Mouse (Mus musculus) liver, embryonic 16.5 days (tissue): ENCODE measurements around the gene Gnai3. TPM values are rescaled to one million over a fixed set of nuclear protein-coding genes. Genes with fewer than 3 reads are reported as not detected.
A peak's percentile ranks its signal among the peaks of the same experiment; 100 is the strongest.

Source experiments
- ATAC-seq: fragments of 200-750 bp; cut with Nextera tagmentation; 2 replicates; pipeline ENCODE4 v1.8.0; 2017; ENCODE audit warnings: low read depth, mild to moderate bottlenecking, moderate number of reproducible peaks, moderate library complexity
- H3K27ac ChIP-seq: fragments of 300-500 bp; sonication (generic); 2 replicates; pipeline ENCODE4 v1.5.1; 2014; ENCODE audit warnings: mild to moderate bottlenecking, low read length
- H3K27me3 ChIP-seq: fragments of 300-500 bp; sonication (generic); 2 replicates; pipeline ENCODE4 v1.6.1; 2014; ENCODE audit warnings: low read depth, low read length, mixed read lengths; ENCODE audit not compliant: control insufficient read depth, insufficient read depth
- H3K36me3 ChIP-seq: fragments of 300-500 bp; sonication (generic); 2 replicates; pipeline ENCODE4 v1.6.1; 2014; ENCODE audit warnings: mild to moderate bottlenecking; ENCODE audit not compliant: control insufficient read depth, insufficient read depth
- H3K4me1 ChIP-seq: fragments of 300-500 bp; sonication (generic); 2 replicates; pipeline ENCODE4 v1.6.1; 2014; ENCODE audit warnings: low read depth, low read length, mixed read lengths; ENCODE audit not compliant: control insufficient read depth
- H3K4me2 ChIP-seq: fragments of 300-500 bp; sonication (generic); 2 replicates; pipeline ENCODE4 v1.6.1; 2014; ENCODE audit warnings: low read depth, low read length, mixed read lengths
- H3K4me3 ChIP-seq: fragments of 300-500 bp; sonication (generic); 2 replicates; pipeline ENCODE4 v1.5.1; 2014; ENCODE audit warnings: low read depth, mild to moderate bottlenecking, low read length
- H3K9ac ChIP-seq: fragments of 300-500 bp; sonication (generic); 2 replicates; pipeline ENCODE4 v1.6.1; 2014; ENCODE audit warnings: low read depth, low read length
- H3K9me3 ChIP-seq: fragments of 300-500 bp; sonication (generic); replicated peaks from 2 replicates; pipeline ENCODE4 v1.6.1; 2016; ENCODE audit warnings: low read length; ENCODE audit not compliant: control insufficient read depth
- WGBS: fragments of 180-500 bp; shearing (Covaris S2); extraction: QIAGEN DNeasy Blood & Tissue Kit; methylation state at CpG from one replicate; pipeline ENCODE4 v1.1.7; 2014; ENCODE audit not compliant: insufficient replicate concordance; 5-methylcytosine and 5-hydroxymethylcytosine counted together
- polyA plus RNA-seq: library from polyadenylated mRNA; unstranded; fragments of >200 nt; fragmentation: Nextera tagmentation; extraction: Ambion mirVana; gene quantifications from 2 replicates; pipeline ENCODE4 v1.2.1, GENCODE M21; 2015

Gnai3 gene
- polyA plus RNA-seq, 1 experiment from 2014 or later = 69.9 TPM

- no peak for ATAC-seq
- Histone ChIP-seq H3K27ac (no peak overlapping the region), H3K4me1 (peaks cover 18% of the 10 kb centered on the region), H3K36me3 (peaks cover 16% of the 10 kb centered on the region), H3K4me3 (no peak overlapping the region), H3K9me3 (no peaks in the 10 kb centered on the region), H3K4me2 (no peak overlapping the region), H3K27me3 (no peaks in the 10 kb centered on the region), H3K9ac (no peak overlapping the region)
- 68% methylated on average over 4 of the region's 4 CpGs for WGBS
These were observed 5.2 kb downstream of the Gnai3 start for GRCm38 (mm10) chr3:108140786-108141185.

DNA sequence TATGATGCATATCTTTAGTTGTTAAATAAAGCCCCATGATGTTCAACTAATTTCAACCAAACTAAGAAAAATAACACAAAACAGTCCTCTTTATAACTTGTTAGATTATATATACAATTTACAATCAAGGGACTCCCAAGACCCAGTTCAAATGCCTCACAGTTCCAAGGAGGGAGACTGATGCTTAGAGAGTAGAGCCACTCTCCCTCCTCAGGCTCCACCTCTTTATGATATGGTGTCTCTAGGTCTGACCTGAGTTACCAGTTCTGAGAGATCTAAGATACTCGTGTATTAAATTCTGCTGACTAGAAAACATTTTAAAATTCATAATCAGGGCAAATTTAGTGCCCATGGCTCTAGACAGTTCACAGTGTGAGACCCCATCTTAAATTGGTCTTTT, 6.8 kb downstream of the Gnai3 start:
- H3K4me1 ChIP-seq = peaks cover 16% of the 10 kb centered on the region

DNA sequence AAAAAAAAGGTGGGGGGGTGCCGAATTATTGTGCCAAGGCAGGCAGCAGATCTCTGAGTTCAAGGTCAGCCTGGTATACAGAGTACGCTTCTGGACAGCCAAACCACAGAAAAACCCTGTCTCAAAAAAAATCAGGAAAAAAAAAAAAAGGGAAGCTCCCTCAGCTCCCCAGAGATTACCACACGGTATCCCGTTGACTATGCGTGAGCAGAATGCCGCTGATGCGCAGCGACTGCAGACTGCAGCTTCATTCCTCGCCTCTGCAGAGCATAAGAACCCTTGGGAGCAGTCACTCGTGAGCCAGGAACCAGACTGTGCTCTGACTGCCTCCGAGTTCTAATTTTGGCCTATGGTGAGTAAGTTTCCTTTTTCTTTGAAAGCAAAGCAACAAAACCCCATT, 11.2 kb downstream of the Gnai3 start:
- ATAC-seq = no peak
- peaks cover 36% of the 10 kb centered on the region for H3K4me1 ChIP-seq
- H3K36me3 ChIP-seq = peaks cover 4% of the 10 kb centered on the region; the same call in 1 of the 2 replicates
- WGBS = 50% methylated on average over 11 of the region's 11 CpGs
- H3K9ac ChIP-seq = no peak overlapping the region
- no peaks in the 10 kb centered on the region for H3K9me3 ChIP-seq
- no peak overlapping the region for H3K27ac ChIP-seq
- H3K27me3 ChIP-seq = no peaks in the 10 kb centered on the region
- no peak overlapping the region for H3K4me2 ChIP-seq
- H3K4me3 ChIP-seq = no peak overlapping the region

More for the DNA sequence above, 6.8 kb downstream of the Gnai3 start:
- Histone ChIP-seq H3K4me3 (no peak overlapping the region), H3K9ac (no peak overlapping the region), H3K9me3 (no peaks in the 10 kb centered on the region), H3K27me3 (no peaks in the 10 kb centered on the region), H3K27ac (no peak overlapping the region), H3K4me2 (no peak overlapping the region), H3K36me3 (peaks cover 16% of the 10 kb centered on the region)
- no peak for ATAC-seq
- WGBS = 56% methylated on average over 1 of the region's 1 CpGs

GRCm38 (mm10) chr3:108132484-108132883, 13.5 kb downstream of the Gnai3 start:
- H3K36me3 ChIP-seq = 0 out of 2 replicates have a peak, but pooled peaks cover 3% of the 10 kb centered on the region
- no peak for ATAC-seq
- no peaks in the 10 kb centered on the region for H3K27me3 ChIP-seq
- H3K4me2 ChIP-seq = no peak overlapping the region
- H3K9me3 ChIP-seq = no peaks in the 10 kb centered on the region
- H3K27ac ChIP-seq = peak overlapping the region; percentile 69
- no peak overlapping the region; the same call in 1 of the 2 replicates for H3K9ac ChIP-seq
- peaks cover 56% of the 10 kb centered on the region for H3K4me1 ChIP-seq
- no peak overlapping the region for H3K4me3 ChIP-seq
- WGBS = 67% methylated on average over 1 of the region's 1 CpGs

DNA sequence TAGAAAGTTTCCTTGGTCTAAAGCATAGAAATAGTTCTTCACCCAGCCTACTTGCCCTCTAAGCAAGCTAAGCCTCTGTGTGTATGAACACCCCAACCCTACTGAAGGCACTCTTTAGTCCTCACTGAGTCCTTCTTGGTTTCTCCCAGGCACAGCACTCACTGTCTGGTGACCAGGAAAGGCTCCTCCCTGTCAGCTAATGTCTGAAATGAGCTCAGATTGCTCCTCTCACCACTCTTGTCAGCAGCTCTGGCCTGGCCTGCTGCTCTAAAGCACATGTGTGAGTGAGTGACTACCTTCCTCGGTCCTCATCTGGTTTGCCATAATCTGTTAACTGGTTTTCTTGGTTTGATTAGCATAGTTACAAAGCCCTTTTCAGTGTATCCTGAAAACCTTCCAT, 14.1 kb downstream of the Gnai3 start:
- Histone ChIP-seq H3K27ac (peak overlapping the region; percentile 69), H3K4me2 (no peak overlapping the region), H3K4me1 (peaks cover 58% of the 10 kb centered on the region), H3K9ac (no peak overlapping the region), H3K4me3 (no peak overlapping the region), H3K27me3 (no peaks in the 10 kb centered on the region), H3K36me3 (no peaks in the 10 kb centered on the region), H3K9me3 (no peaks in the 10 kb centered on the region)
- ATAC-seq = no peak
- 56% methylated on average over 1 of the region's 1 CpGs for WGBS

GRCm38 (mm10) chr3:108131216-108131615, 14.7 kb downstream of the Gnai3 start:
- peak; percentile 65 for ATAC-seq

GRCm38 (mm10) chr3:108129804-108130203, 16.1 kb downstream of the Gnai3 start:
- Histone ChIP-seq H3K4me1 (peaks cover 66% of the 10 kb centered on the region), H3K36me3 (no peaks in the 10 kb centered on the region), H3K4me2 (peak overlapping the region; percentile 37), H3K9me3 (no peaks in the 10 kb centered on the region), H3K9ac (0 out of 2 replicates have a peak overlapping the region, but pooled peaks have one; percentile 22), H3K27ac (peak overlapping the region; percentile 68), H3K27me3 (no peaks in the 10 kb centered on the region), H3K4me3 (no peak overlapping the region)
- WGBS = 23% methylated on average over 4 of the region's 4 CpGs
- ATAC-seq = peak; percentile 80

More at GRCm38 (mm10) chr3:108131216-108131615, 14.7 kb downstream of the Gnai3 start:
- Histone ChIP-seq H3K27ac (no peak overlapping the region; the same call in 1 of the 2 replicates), H3K9me3 (no peaks in the 10 kb centered on the region), H3K36me3 (no peaks in the 10 kb centered on the region), H3K27me3 (no peaks in the 10 kb centered on the region), H3K4me2 (peak overlapping the region; percentile 19; the same call in 1 of the 2 replicates), H3K9ac (no peak overlapping the region), H3K4me1 (peaks cover 62% of the 10 kb centered on the region), H3K4me3 (no peak overlapping the region)
- 76% methylated on average over 5 of the region's 5 CpGs for WGBS

DNA sequence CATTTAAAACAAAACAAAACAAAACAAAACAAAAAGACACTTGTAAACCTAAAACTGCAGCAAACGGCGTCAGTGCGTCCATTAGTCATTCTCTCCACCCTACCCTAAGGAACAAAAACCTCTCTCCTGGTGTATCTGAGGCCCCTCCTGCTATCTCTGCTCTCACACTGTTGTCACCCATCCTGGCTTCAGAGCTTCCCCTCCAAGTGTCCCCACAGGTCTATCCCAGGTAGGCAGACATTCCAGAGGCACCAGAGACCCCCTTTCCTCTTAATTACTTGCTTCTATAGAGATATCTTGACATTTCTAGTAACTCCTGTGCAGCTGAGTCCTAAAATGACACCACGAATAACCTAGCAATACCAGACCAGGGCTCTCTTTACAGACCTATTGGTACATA, 16.6 kb downstream of the Gnai3 start:
- peaks cover 70% of the 10 kb centered on the region for H3K4me1 ChIP-seq
- H3K9ac ChIP-seq = 0 out of 2 replicates have a peak overlapping the region, but pooled peaks have one; percentile 22
- no peak overlapping the region for H3K4me3 ChIP-seq

DNA sequence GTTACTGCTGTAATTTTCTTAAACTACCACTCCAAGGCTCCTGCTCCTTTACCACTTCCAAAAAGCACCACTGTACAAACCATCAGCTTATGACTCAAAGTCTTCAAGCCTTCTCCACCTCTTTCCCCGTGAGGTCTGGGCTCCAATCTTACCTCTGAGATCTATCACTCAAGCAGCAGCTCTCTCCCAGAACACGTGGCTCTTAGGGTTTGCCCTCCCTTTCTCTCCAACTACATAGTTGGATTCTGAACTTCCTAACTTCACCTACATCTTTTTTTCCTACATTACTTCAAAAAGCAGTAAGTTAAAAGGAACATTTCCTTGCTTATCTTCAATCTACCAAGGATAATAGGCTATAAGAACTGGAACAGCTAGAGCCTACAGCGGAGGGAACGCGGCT, 17.4 kb downstream of the Gnai3 start:
- Histone ChIP-seq H3K4me1 (peaks cover 74% of the 10 kb centered on the region), H3K36me3 (peaks cover under 1% of the 10 kb centered on the region), H3K4me3 (no peak overlapping the region), H3K27ac (peak overlapping the region; percentile 68), H3K9me3 (no peaks in the 10 kb centered on the region), H3K9ac (peak overlapping the region; percentile 42; the same call in 1 of the 2 replicates), H3K27me3 (no peaks in the 10 kb centered on the region), H3K4me2 (0 out of 2 replicates have a peak overlapping the region, but pooled peaks have one; percentile 4)
- ATAC-seq = no peak
- 60% methylated on average over 5 of the region's 5 CpGs for WGBS

More for the DNA sequence above, 16.6 kb downstream of the Gnai3 start:
- Histone ChIP-seq H3K4me2 (peak overlapping the region; percentile 37), H3K27me3 (no peaks in the 10 kb centered on the region), H3K9me3 (no peaks in the 10 kb centered on the region), H3K36me3 (no peaks in the 10 kb centered on the region), H3K27ac (peak overlapping the region; percentile 68)
- 42% methylated on average over 4 of the region's 4 CpGs for WGBS
- peak; percentile 78 for ATAC-seq
